Mouse (Mus musculus): ENCODE data around the gene Lrp2. TPM values are rescaled to one million over a fixed set of nuclear protein-coding genes. Genes with fewer than 3 reads are reported as not detected.

Lrp2 gene
- total and polyA plus RNA-seq, 3 experiments = under 0.01 to 0.07 (median 0.01) TPM

GRCm38 (mm10) chr2:69563492-69563891 lies 22.4 kb downstream of the Lrp2 start:
- TF ChIP-seq RCOR1 (conservative IDR thresholded peaks at IDR 0.05; ENCODE audit: low read depth, low read length) = no peak
- no peak for TF ChIP-seq ZNF384 (IDR thresholded peaks at IDR 0.05; ENCODE audit: low read depth, low read length)
- TF ChIP-seq ELF1 (IDR thresholded peaks at IDR 0.05; ENCODE audit: low read depth, low read length) = no peak
- no peak for TF ChIP-seq TCF12 (IDR thresholded peaks at IDR 0.05; ENCODE audit: low read depth, low read length)
- no peak for TF ChIP-seq TBP (conservative IDR thresholded peaks at IDR 0.05; ENCODE audit: low read depth, low read length)
- no peak for TF ChIP-seq E2F4 (IDR thresholded peaks at IDR 0.05; ENCODE audit: insufficient replicate concordance, low read depth, low read length)
- TF ChIP-seq JUN (IDR thresholded peaks at IDR 0.05; ENCODE audit: insufficient read depth, low read depth, low read length) = no peak
- TF ChIP-seq POLR2AphosphoS2 (IDR thresholded peaks at IDR 0.05; ENCODE audit: low read depth, low read length) = no peak
- no peak for TF ChIP-seq ZMIZ1 (IDR thresholded peaks at IDR 0.05; ENCODE audit: low read depth, low read length)
- TF ChIP-seq IRF4 (IDR thresholded peaks at IDR 0.05; ENCODE audit: low read depth, low read length) = no peak
- TF ChIP-seq ETS1 (conservative IDR thresholded peaks at IDR 0.05; ENCODE audit: low read depth, low read length) = no peak
- TF ChIP-seq CTCF (conservative IDR thresholded peaks at IDR 0.05 in 1 of 2, IDR thresholded peaks at IDR 0.05 in 1 of 2; ENCODE audit: low read depth in 2 of 2, low read length in 2 of 2) = no peak
- TF ChIP-seq MAZ (IDR thresholded peaks at IDR 0.05; ENCODE audit: low read depth, low read length) = no peak
- TF ChIP-seq JUND (conservative IDR thresholded peaks at IDR 0.05; ENCODE audit: low read depth, low read length) = no peak
- TF ChIP-seq USF2 (conservative IDR thresholded peaks at IDR 0.05; ENCODE audit: low read depth, low read length) = no peak
- no peak for TF ChIP-seq GABPA (IDR thresholded peaks at IDR 0.05; ENCODE audit: insufficient replicate concordance, low read depth, low read length)
- no peak for TF ChIP-seq KAT2A (IDR thresholded peaks at IDR 0.05; ENCODE audit: insufficient replicate concordance, low read length)
- Histone ChIP-seq H3K27me3 (replicated peaks) (no peaks in the 10 kb centered on the region), H3K4me2 (ENCODE audit: insufficient read depth, low read depth, poor library complexity, severe bottlenecking) (no peak overlapping the region), H3K27ac (ENCODE audit: insufficient read depth, low read depth) (no peak overlapping the region), H3K36me3 (replicated peaks in 1 of 2; ENCODE audit: control insufficient read depth in 1 of 2, insufficient read depth in 1 of 2, low read length in 1 of 2) (no peaks in the 10 kb centered on the region), H3K9me3 (replicated peaks; ENCODE audit: low read length) (no peaks in the 10 kb centered on the region), H3K4me1 (ENCODE audit: control insufficient read depth in 1 of 2, insufficient read depth in 2 of 2) (no peaks in the 10 kb centered on the region), H3K9ac (ENCODE audit: insufficient read depth, low read depth) (no peak overlapping the region), H3K79me2 (replicated peaks; ENCODE audit: control insufficient read depth, extremely low read depth, insufficient read depth, poor library complexity, severe bottlenecking) (no peaks in the 10 kb centered on the region), H3K4me3 (replicated peaks in 1 of 3; ENCODE audit: low read depth in 2 of 3, low read length in 2 of 3, poor library complexity in 1 of 3) (no peak overlapping the region)
- in situ Hi-C loops (cut with MboI; ENCODE audit: low pct_ligation_motif_present, low pct_unique_long_range_greater_than_20kb, low sequenced_read_pairs) (no loop called here), dilution Hi-C loops (cut with MboI; ENCODE audit: extremely low pct_ligation_motif_present, extremely low pct_unique_long_range_greater_than_20kb, low sequenced_read_pairs) (no loop called here)
- no peak for DNase-seq (ENCODE audit: extremely low read depth)

- TF ChIP-seq BHLHE40 (IDR thresholded peaks at IDR 0.05; ENCODE audit: low read depth, low read length) (peak; percentile 17; the same call in 1 of the 2 replicates), UBTF (IDR thresholded peaks at IDR 0.05; ENCODE audit: low read depth, low read length) (no peak), EP300 (IDR thresholded peaks at IDR 0.05; ENCODE audit: low read length) (no peak)
- Histone ChIP-seq H3K4me2 (ENCODE audit: insufficient read depth, low read depth, poor library complexity, severe bottlenecking) (peak overlapping the region; percentile 15; the same call in 1 of the 2 replicates), H3K27me3 (replicated peaks) (no peaks in the 10 kb centered on the region), H3K79me2 (replicated peaks; ENCODE audit: control insufficient read depth, extremely low read depth, insufficient read depth, poor library complexity, severe bottlenecking) (no peaks in the 10 kb centered on the region), H3K27ac (ENCODE audit: insufficient read depth, low read depth) (no peak overlapping the region), H3K4me1 (ENCODE audit: control insufficient read depth in 1 of 2, insufficient read depth in 2 of 2) (no peaks in the 10 kb centered on the region), H3K4me3 (replicated peaks in 1 of 3; ENCODE audit: low read depth in 2 of 3, low read length in 2 of 3, poor library complexity in 1 of 3) (no peak overlapping the region), H3K9ac (ENCODE audit: insufficient read depth, low read depth) (no peak overlapping the region), H3K36me3 (replicated peaks in 1 of 2; ENCODE audit: control insufficient read depth in 1 of 2, insufficient read depth in 1 of 2, low read length in 1 of 2) (no peaks in the 10 kb centered on the region), H3K9me3 (replicated peaks; ENCODE audit: low read length) (no peaks in the 10 kb centered on the region)
- in situ Hi-C loops (cut with MboI; ENCODE audit: low pct_ligation_motif_present, low pct_unique_long_range_greater_than_20kb, low sequenced_read_pairs) (no loop called here), dilution Hi-C loops (cut with MboI; ENCODE audit: extremely low pct_ligation_motif_present, extremely low pct_unique_long_range_greater_than_20kb, low sequenced_read_pairs) (no loop called here)
- no peak for DNase-seq (ENCODE audit: extremely low read depth)
These were observed 23.1 kb downstream of the Lrp2 start for GRCm38 (mm10) chr2:69562761-69563160.
